9 mouse cellular contexts compared by ENCODE assay signal in genomic region chr4:126277906-126278564, GRCm38 (mm10). TPM values are rescaled to one million over a fixed set of nuclear protein-coding genes. Genes with fewer than 3 reads are reported as not detected.
DNase-seq lines count a peak whose midpoint lies in the region; ATAC-seq and TF ChIP-seq lines count a peak whose summit lies in the region.
"Had no signal": no experiment of that assay in that cellular context is flagged by ENCODE, and none has a peak within 500 bp of the region (broad histone marks: within the 10 kb centered on the region; RNA-seq: fewer than 3 reads in every experiment).

No protein-coding gene starts in this region.

- no peak overlapping the region for H3K4me3 ChIP-seq in bone marrow, adult 2 months (replicated peaks; ENCODE audit: control insufficient read depth, low read depth, low read length)
- H3K4me3 ChIP-seq in forebrain, embryonic 12.5 days (replicated peaks), result no peak overlapping the region
- no peak overlapping the region for H3K4me3 ChIP-seq in liver, embryonic 15.5 days (replicated peaks)
- no peak overlapping the region for H3K4me3 ChIP-seq in neural tube, embryonic 13.5 days
- H3K4me3 ChIP-seq: erythroblast, embryonic 14.5 days had no signal

- H3K4me1 ChIP-seq in bone marrow, adult 2 months (ENCODE audit: control insufficient read depth, insufficient read depth, low read length), result no peaks in the 10 kb centered on the region
- peaks cover 4% of the 10 kb centered on the region for H3K4me1 ChIP-seq in forebrain, embryonic 12.5 days
- 0 out of 2 replicates have a peak, but pooled peaks cover 3% of the 10 kb centered on the region for H3K4me1 ChIP-seq in liver, embryonic 15.5 days (replicated peaks)
- H3K4me1 ChIP-seq in neural tube, embryonic 13.5 days (replicated peaks), result 0 out of 2 replicates have a peak, but pooled peaks cover 5% of the 10 kb centered on the region

- no peak for ATAC-seq in forebrain, embryonic 12.5 days (ENCODE audit: low FRiP score)
- 0 out of 2 replicates have a peak, but pooled peaks have one; percentile 34 for ATAC-seq in liver, embryonic 15.5 days (ENCODE audit: insufficient read depth)
- peak; percentile 64; the same call in 1 of the 2 replicates for ATAC-seq in neural tube, embryonic 13.5 days (ENCODE audit: low read depth)

- 17% methylated on average over 13 of the region's 13 CpGs for WGBS in bone marrow, adult 2 months
- 6% methylated on average over 13 of the region's 13 CpGs for WGBS in forebrain, embryonic 12.5 days
- 14% methylated on average over 13 of the region's 13 CpGs for WGBS in liver, embryonic 15.5 days (ENCODE audit: insufficient replicate concordance)
- WGBS in neural tube, embryonic 13.5 days, result 8% methylated on average over 13 of the region's 13 CpGs

- H3K4me2 ChIP-seq in forebrain, embryonic 12.5 days, result peak overlapping the region; percentile 19; the same call in 1 of the 2 replicates
- H3K4me2 ChIP-seq in liver, embryonic 15.5 days, result peak overlapping the region; percentile 36; the same call in 1 of the 2 replicates
- no peak overlapping the region for H3K4me2 ChIP-seq in neural tube, embryonic 13.5 days

- no peaks in the 10 kb centered on the region for H3K9me3 ChIP-seq in forebrain, embryonic 12.5 days
- no peaks in the 10 kb centered on the region for H3K9me3 ChIP-seq in liver, embryonic 15.5 days (replicated peaks)
- no peaks in the 10 kb centered on the region for H3K9me3 ChIP-seq in neural tube, embryonic 13.5 days

- H3K27me3 ChIP-seq in forebrain, embryonic 12.5 days, result no peaks in the 10 kb centered on the region; the same call in 1 of the 2 replicates
- peaks cover 7% of the 10 kb centered on the region for H3K27me3 ChIP-seq in liver, embryonic 15.5 days
- no peaks in the 10 kb centered on the region for H3K27me3 ChIP-seq in neural tube, embryonic 13.5 days

- H3K36me3 ChIP-seq in forebrain, embryonic 12.5 days (replicated peaks), result peaks cover 29% of the 10 kb centered on the region
- peaks cover 5% of the 10 kb centered on the region; the same call in 1 of the 2 replicates for H3K36me3 ChIP-seq in liver, embryonic 15.5 days (replicated peaks)
- H3K36me3 ChIP-seq in neural tube, embryonic 13.5 days, result peaks cover 29% of the 10 kb centered on the region

- H3K9ac ChIP-seq in forebrain, embryonic 12.5 days, result no peak overlapping the region
- H3K9ac ChIP-seq in liver, embryonic 15.5 days, result no peak overlapping the region
- peak overlapping the region; percentile 32; the same call in 1 of the 2 replicates for H3K9ac ChIP-seq in neural tube, embryonic 13.5 days

- peak; percentile 65 for TF ChIP-seq CTCF in bone marrow, adult 2 months (IDR thresholded peaks at IDR 0.05; ENCODE audit: control insufficient read depth, insufficient read depth, low read length)

- H3K27ac ChIP-seq in bone marrow, adult 2 months (ENCODE audit: control insufficient read depth, insufficient read depth, low read depth, low read length, poor library complexity), result no peak overlapping the region
- H3K27ac ChIP-seq in forebrain, embryonic 12.5 days, result peak overlapping the region; percentile 42; the same call in 1 of the 2 replicates
- no peak overlapping the region for H3K27ac ChIP-seq in liver, embryonic 15.5 days (replicated peaks)
- no peak overlapping the region for H3K27ac ChIP-seq in neural tube, embryonic 13.5 days (replicated peaks)

- DNase-seq in right cerebral cortex, postnatal 14 days, result peak; percentile 47
- no peak for DNase-seq in right cerebral cortex, postnatal 36 days (ENCODE audit: low spot score in 2 of 2)
- DNase-seq in induced T-regulatory cell, adult 2 months (ENCODE audit: low read depth), result peak; percentile 81
- no peak for DNase-seq in spleen, adult 18-20 months

- TF ChIP-seq POLR2A in bone marrow, adult 2 months (IDR thresholded peaks at IDR 0.05; ENCODE audit: borderline replicate concordance, control insufficient read depth, low read depth, low read length), result no peak

RNA-seq across cellular contexts. Expression of gene Col8a2, which starts 8.6 kb away (rescaled TPM):
- polyA plus RNA-seq in bone marrow, adult 2 months (2011; ENCODE audit: insufficient read depth, insufficient read length, low replicate concordance, missing spikeins), result 0.57 TPM in 1 of 2 replicates, not detected in the other
- 16.0 and 22.6 TPM in 2 replicates for polyA plus RNA-seq in forebrain, embryonic 12.5 days (2016; fragmentation: Nextera tagmentation; extraction: Ambion mirVana)
- 1.1 TPM in 2 replicates for polyA plus RNA-seq in liver, embryonic 15.5 days (2015; fragmentation: Nextera tagmentation; extraction: Ambion mirVana)
- polyA plus RNA-seq in neural tube, embryonic 13.5 days (2015; fragmentation: Nextera tagmentation; extraction: Ambion mirVana), result 7.4 and 9.5 TPM in 2 replicates
- polyA plus RNA-seq: erythroblast, embryonic 14.5 days had no signal

RNA-seq across cellular contexts. Expression of gene Trappc3, which starts 15.9 kb away (rescaled TPM):
- polyA plus RNA-seq in bone marrow, adult 2 months (2011; ENCODE audit: insufficient read depth, insufficient read length, low replicate concordance, missing spikeins), result 24.1 and 32.5 TPM in 2 replicates
- polyA plus RNA-seq in forebrain, embryonic 12.5 days (2016; fragmentation: Nextera tagmentation; extraction: Ambion mirVana), result 104 and 108 TPM in 2 replicates
- polyA plus RNA-seq in liver, embryonic 15.5 days (2015; fragmentation: Nextera tagmentation; extraction: Ambion mirVana), result 32.1 and 32.6 TPM in 2 replicates
- polyA plus RNA-seq in neural tube, embryonic 13.5 days (2015; fragmentation: Nextera tagmentation; extraction: Ambion mirVana), result 147 and 160 TPM in 2 replicates

RNA-seq across cellular contexts. Expression of gene Map7d1, which starts 21.9 kb away (rescaled TPM):
- 28.7 and 45.5 TPM in 2 replicates for polyA plus RNA-seq in bone marrow, adult 2 months (2011; ENCODE audit: insufficient read depth, insufficient read length, low replicate concordance, missing spikeins)
- polyA plus RNA-seq in forebrain, embryonic 12.5 days (2016; fragmentation: Nextera tagmentation; extraction: Ambion mirVana), result 104 and 105 TPM in 2 replicates
- polyA plus RNA-seq in liver, embryonic 15.5 days (2015; fragmentation: Nextera tagmentation; extraction: Ambion mirVana), result 6.7 and 7.7 TPM in 2 replicates
- 90.3 and 94.4 TPM in 2 replicates for polyA plus RNA-seq in neural tube, embryonic 13.5 days (2015; fragmentation: Nextera tagmentation; extraction: Ambion mirVana)

RNA-seq across cellular contexts. Expression of gene Adprhl2, which starts 43.5 kb away (rescaled TPM):
- 11.4 and 20.2 TPM in 2 replicates for polyA plus RNA-seq in bone marrow, adult 2 months (2011; ENCODE audit: insufficient read depth, insufficient read length, low replicate concordance, missing spikeins)
- 68.5 and 72.4 TPM in 2 replicates for polyA plus RNA-seq in forebrain, embryonic 12.5 days (2016; fragmentation: Nextera tagmentation; extraction: Ambion mirVana)
- polyA plus RNA-seq in liver, embryonic 15.5 days (2015; fragmentation: Nextera tagmentation; extraction: Ambion mirVana), result 26.0 and 29.4 TPM in 2 replicates
- polyA plus RNA-seq in neural tube, embryonic 13.5 days (2015; fragmentation: Nextera tagmentation; extraction: Ambion mirVana), result 69.5 and 69.6 TPM in 2 replicates

RNA-seq across cellular contexts. Expression of gene Tekt2, which starts 47.5 kb away (rescaled TPM):
- polyA plus RNA-seq in bone marrow, adult 2 months (2011; ENCODE audit: insufficient read depth, insufficient read length, low replicate concordance, missing spikeins), result 0.65 TPM in 1 of 2 replicates, not detected in the other
- polyA plus RNA-seq in forebrain, embryonic 12.5 days (2016; fragmentation: Nextera tagmentation; extraction: Ambion mirVana), result 7.7 and 10.8 TPM in 2 replicates
- 0.17 and 0.50 TPM in 2 replicates for polyA plus RNA-seq in liver, embryonic 15.5 days (2015; fragmentation: Nextera tagmentation; extraction: Ambion mirVana)
- 6.6 and 6.7 TPM in 2 replicates for polyA plus RNA-seq in neural tube, embryonic 13.5 days (2015; fragmentation: Nextera tagmentation; extraction: Ambion mirVana)
- polyA plus RNA-seq: erythroblast, embryonic 14.5 days had no signal

Comparison
In these comparisons a context has a peak if more than half of its experiments do, and no peak if none do; other contexts are left out.
1. DNase-seq: peak in right cerebral cortex, postnatal 14 days (single experiment) and induced T-regulatory cell, adult 2 months (single experiment); none in right cerebral cortex, postnatal 36 days (0 of 2) and spleen, adult 18-20 months (0 of 2).